Mouse (Mus musculus): ENCODE results near the gene Exd1. TPM values are rescaled to one million over a fixed set of nuclear protein-coding genes. Genes with fewer than 3 reads are reported as not detected.

Gene Exd1
- polyA plus RNA-seq, 1 experiment from 2014 or later = 1.0 TPM

Other genes with a start within 250 kb of the Exd1 start
- 4.4 and 5.0 TPM in 2 replicates for gene Dll4, start 221.8 kb downstream of the Exd1 start, polyA plus RNA-seq (2015; fragmentation: Nextera tagmentation; extraction: Ambion mirVana)
- 9.5 and 10.5 TPM in 2 replicates for gene Chac1, start 196.4 kb downstream of the Exd1 start, polyA plus RNA-seq (2015; fragmentation: Nextera tagmentation; extraction: Ambion mirVana)
- gene Ino80, start 69.9 kb downstream of the Exd1 start, polyA plus RNA-seq (2015; fragmentation: Nextera tagmentation; extraction: Ambion mirVana) = 2.7 and 3.8 TPM in 2 replicates
- 58.4 and 59.6 TPM in 2 replicates for gene Chp1, start 70 bp upstream of the Exd1 start, polyA plus RNA-seq (2015; fragmentation: Nextera tagmentation; extraction: Ambion mirVana)
- 7.1 and 9.6 TPM in 2 replicates for gene Nusap1, start 70.7 kb upstream of the Exd1 start, polyA plus RNA-seq (2015; fragmentation: Nextera tagmentation; extraction: Ambion mirVana)
- 3.4 and 3.7 TPM in 2 replicates for gene Oip5, start 70.8 kb upstream of the Exd1 start, polyA plus RNA-seq (2015; fragmentation: Nextera tagmentation; extraction: Ambion mirVana)
- gene Ndufaf1, start 115.2 kb upstream of the Exd1 start, polyA plus RNA-seq (2015; fragmentation: Nextera tagmentation; extraction: Ambion mirVana) = 39.0 and 43.0 TPM in 2 replicates
- 53.3 and 58.6 TPM in 2 replicates for gene Rtf1, start 127.4 kb upstream of the Exd1 start, polyA plus RNA-seq (2015; fragmentation: Nextera tagmentation; extraction: Ambion mirVana)
- gene Itpka, start 194.7 kb upstream of the Exd1 start, polyA plus RNA-seq (2015; fragmentation: Nextera tagmentation; extraction: Ambion mirVana) = 0.19 TPM in 2 replicates
- gene Ltk, start 212.8 kb upstream of the Exd1 start, polyA plus RNA-seq (2015; fragmentation: Nextera tagmentation; extraction: Ambion mirVana) = 2.0 and 2.7 TPM in 2 replicates
- gene Rpap1, start 239.9 kb upstream of the Exd1 start, polyA plus RNA-seq (2015; fragmentation: Nextera tagmentation; extraction: Ambion mirVana) = 16.9 and 17.5 TPM in 2 replicates